Mouse (Mus musculus): ENCODE results near the gene Prdm16.

- TF ChIP-seq ZNF384 (IDR thresholded peaks at IDR 0.05; ENCODE audit: low read depth, low read length) (no peak), ZC3H11A (IDR thresholded peaks at IDR 0.05; ENCODE audit: borderline replicate concordance, low read depth, low read length) (no peak), MAFK (IDR thresholded peaks at IDR 0.05; ENCODE audit: insufficient read depth, low read depth, low read length) (no peak), HCFC1 (IDR thresholded peaks at IDR 0.05; ENCODE audit: borderline replicate concordance, insufficient read depth, low read length) (no peak)
These were observed 265.0 kb downstream of the Prdm16 start for GRCm38 (mm10) chr4:154371542-154372247.
